Mouse (Mus musculus) skeletal muscle tissue, postnatal 0 days (tissue): ENCODE data around the gene Tas2r123. TPM values are rescaled to one million over a fixed set of nuclear protein-coding genes. Genes with fewer than 3 reads are reported as not detected.

ENCODE experiments used
- polyA plus RNA-seq: library from polyadenylated mRNA; unstranded; fragments of >200 nt; fragmentation: Nextera tagmentation; extraction: Ambion mirVana; gene quantifications from 2 replicates; pipeline ENCODE4 v1.2.1, GENCODE M21; 2015

The Tas2r123 gene
- polyA plus RNA-seq: not detected in 2 replicates

DNA sequence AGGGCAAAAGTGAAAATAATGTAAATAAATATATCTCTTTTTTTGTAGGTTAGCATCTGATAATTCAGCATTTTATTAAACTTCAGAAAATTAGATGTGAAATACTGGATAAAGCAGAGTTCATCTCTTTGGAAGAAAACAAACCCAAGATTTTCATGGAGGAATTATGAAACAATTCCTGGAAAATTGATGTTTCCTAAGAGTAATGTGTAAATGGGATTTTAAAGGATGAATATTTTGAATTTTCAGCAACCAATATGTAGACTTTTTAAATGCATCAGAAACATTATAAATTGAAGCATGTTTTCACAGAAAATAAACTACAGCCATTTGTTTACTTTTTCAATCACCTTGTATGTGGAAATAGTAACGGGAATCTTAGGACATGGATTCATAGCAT lies at the start of gene Tas2r123:
TSS of gene Tas2r123 (plus strand) at position 301 of the 400 bp plus-strand sequence.

DNA sequence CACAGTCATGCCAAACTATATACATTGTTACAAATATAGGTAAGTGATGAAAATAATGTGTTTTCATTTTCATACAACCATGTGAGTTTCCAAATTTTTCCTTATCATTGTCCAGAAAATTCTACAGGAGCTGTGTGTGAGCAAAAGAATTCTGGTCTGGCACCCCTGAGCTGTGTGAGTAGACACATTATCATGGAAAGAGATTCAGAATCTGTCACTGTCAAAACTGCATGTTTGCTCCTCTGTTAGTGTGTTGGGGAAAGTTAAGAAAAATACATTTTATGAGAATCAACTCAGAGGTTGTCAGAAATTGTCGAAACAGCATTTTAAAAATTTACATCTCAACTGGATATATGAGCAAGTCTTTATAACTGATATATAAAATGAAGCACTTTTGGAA lies 44.4 kb upstream of the Tas2r123 start, which contains the start of gene Tas2r117:
TSS of gene Tas2r117 (plus strand) at position 301 of the 400 bp plus-strand sequence.

GRCm38 (mm10) chr6:132855138-132855537 lies 8.2 kb downstream of the Tas2r123 start, which contains the start of gene Tas2r116:
TSS of gene Tas2r116 (plus strand) at chr6:132855438.

GRCm38 (mm10) chr6:132867708-132868107 lies 20.8 kb downstream of the Tas2r123 start, which contains the start of gene Tas2r110:
TSS of gene Tas2r110 (plus strand) at chr6:132868008.

DNA sequence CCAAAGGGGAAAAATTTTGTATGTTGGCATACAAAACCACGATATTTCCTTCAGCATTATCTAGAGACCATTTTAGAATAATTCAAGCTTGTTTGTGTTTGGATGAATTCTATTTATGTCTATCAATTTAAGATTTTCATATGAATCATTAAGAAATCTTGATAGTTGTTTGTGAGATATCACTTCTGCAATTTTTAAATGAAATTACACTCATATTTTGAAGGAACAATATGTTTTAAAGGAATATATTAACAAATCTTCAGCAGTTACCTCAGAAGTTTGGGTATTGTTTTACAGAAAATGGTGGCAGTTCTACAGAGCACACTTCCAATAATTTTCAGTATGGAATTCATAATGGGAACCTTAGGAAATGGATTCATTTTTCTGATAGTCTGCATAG lies 45.8 kb downstream of the Tas2r123 start, which contains the start of gene Tas2r113:
TSS of gene Tas2r113 (plus strand) at position 301 of the 400 bp plus-strand sequence.

Other genes with a start within 250 kb of the Tas2r123 start
- not detected in 2 replicates for gene A630073D07Rik, start 195.6 kb upstream of the Tas2r123 start, polyA plus RNA-seq
- gene Tas2r120, start 190.2 kb upstream of the Tas2r123 start, polyA plus RNA-seq: not detected in 2 replicates
- gene Tas2r121, start 146.1 kb upstream of the Tas2r123 start, polyA plus RNA-seq: not detected in 2 replicates
- not detected in 2 replicates for gene Tas2r122, start 135.2 kb upstream of the Tas2r123 start, polyA plus RNA-seq
- not detected in 2 replicates for gene Tas2r115, start 109.1 kb upstream of the Tas2r123 start, polyA plus RNA-seq
- not detected in 2 replicates for gene Tas2r124, start 92.4 kb upstream of the Tas2r123 start, polyA plus RNA-seq
- gene Tas2r102, start 85.0 kb upstream of the Tas2r123 start, polyA plus RNA-seq: not detected in 2 replicates
- gene Tas2r136, start 69.0 kb upstream of the Tas2r123 start, polyA plus RNA-seq: not detected in 2 replicates
- gene Tas2r117, start 44.3 kb upstream of the Tas2r123 start, polyA plus RNA-seq: not detected in 2 replicates
- gene Tas2r116, start 8.3 kb downstream of the Tas2r123 start, polyA plus RNA-seq: not detected in 2 replicates
- gene Tas2r110, start 20.9 kb downstream of the Tas2r123 start, polyA plus RNA-seq: not detected in 2 replicates
- not detected in 2 replicates for gene Tas2r113, start 45.9 kb downstream of the Tas2r123 start, polyA plus RNA-seq
- gene Tas2r125, start 62.5 kb downstream of the Tas2r123 start, polyA plus RNA-seq: not detected in 2 replicates
- gene Tas2r129, start 104.0 kb downstream of the Tas2r123 start, polyA plus RNA-seq: not detected in 2 replicates
- gene Tas2r131, start 110.8 kb downstream of the Tas2r123 start, polyA plus RNA-seq: not detected in 2 replicates
- gene Tas2r109, start 133.8 kb downstream of the Tas2r123 start, polyA plus RNA-seq: not detected in 2 replicates
- gene Tas2r103, start 190.0 kb downstream of the Tas2r123 start, polyA plus RNA-seq: not detected in 2 replicates
- gene Tas2r140, start 208.7 kb downstream of the Tas2r123 start, polyA plus RNA-seq: not detected in 2 replicates